Mouse (Mus musculus) cerebellum, adult 2 months (tissue): ENCODE measurements at regions not wholly inside any gene's neighbourhood (a gene's known extent, or its start where the extent isn't known, plus 50 kb on each side); places are given as distances from the start of the nearest gene placed in this dataset.
A peak's percentile ranks its signal among the peaks of the same experiment; 100 is the strongest.

Experiments used
- DNase-seq, 2 experiments: peaks; one replicate each; pipeline ENCODE4 v3.0.0; 2021
- H3K27ac ChIP-seq: fragments of 200-500 bp; 2 replicates; pipeline ENCODE4 v1.5.1; 2012; ENCODE audit warnings: low read length, control low read depth, inconsistent platforms; ENCODE audit not compliant: insufficient read depth
- H3K27me3 ChIP-seq: fragments of 200-500 bp; 2 replicates; pipeline ENCODE4 v1.6.1; 2012; ENCODE audit warnings: inconsistent platforms, mild to moderate bottlenecking, low read length, moderate library complexity; ENCODE audit not compliant: control insufficient read depth, insufficient read depth
- H3K4me1 ChIP-seq: fragments of 200-500 bp; 2 replicates; pipeline ENCODE4 v1.6.1; 2011; ENCODE audit warnings: low read length; ENCODE audit not compliant: control insufficient read depth, insufficient read depth
- H3K4me3 ChIP-seq: fragments of 200-500 bp; replicated peaks from 2 replicates; pipeline ENCODE3; 2011; ENCODE audit warnings: mild to moderate bottlenecking, low read depth, low read length, control low read depth; ENCODE audit not compliant: insufficient read depth
- CTCF ChIP-seq: fragments of 200-500 bp; IDR thresholded peaks from 2 replicates; pipeline ENCODE4 v1.5.1; 2011; ENCODE audit warnings: low read depth, mild to moderate bottlenecking, control low read depth, low read length, moderate library complexity, borderline replicate concordance; ENCODE audit not compliant: insufficient read depth
- POLR2A ChIP-seq: fragments of 200-500 bp; IDR thresholded peaks from 2 replicates; pipeline ENCODE4 v1.6.1; 2011; ENCODE audit warnings: low read length, control low read depth, borderline replicate concordance; ENCODE audit not compliant: insufficient read depth
- WGBS: fragments of 180-500 bp; shearing (Covaris S2); methylation state at CpG from one replicate; pipeline ENCODE4 v1.1.7; 2018; 5-methylcytosine and 5-hydroxymethylcytosine counted together

DNA sequence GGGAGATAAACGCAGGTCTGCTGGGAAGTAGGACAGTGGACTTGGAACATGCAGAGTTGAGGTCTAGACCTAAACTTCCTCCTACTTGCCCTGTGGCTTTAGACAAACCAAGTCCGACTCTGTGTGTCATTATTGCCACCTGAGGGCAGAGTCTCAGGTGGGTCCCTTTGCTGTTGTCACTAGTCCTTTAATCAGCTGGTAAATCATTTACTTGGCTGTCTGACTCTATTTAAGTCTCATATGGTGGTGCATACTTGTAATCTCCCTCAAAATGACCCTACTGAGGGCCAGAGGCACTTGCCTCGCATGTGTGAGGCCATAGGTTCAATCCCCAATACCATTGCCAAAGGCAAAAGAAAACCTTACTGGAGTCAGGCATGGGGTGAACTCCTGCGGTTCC lies 62.7 kb upstream of the Itga11 start:
- DNase-seq = no peak
- Histone ChIP-seq H3K27me3 (no peaks in the 10 kb centered on the region; the same call in 1 of the 2 replicates), H3K4me3 (no peak overlapping the region), H3K27ac (no peak overlapping the region), H3K4me1 (no peaks in the 10 kb centered on the region)
- no peak for TF ChIP-seq POLR2A
- TF ChIP-seq CTCF = no peak
- WGBS = 86% methylated on average over 4 of the region's 4 CpGs

DNA sequence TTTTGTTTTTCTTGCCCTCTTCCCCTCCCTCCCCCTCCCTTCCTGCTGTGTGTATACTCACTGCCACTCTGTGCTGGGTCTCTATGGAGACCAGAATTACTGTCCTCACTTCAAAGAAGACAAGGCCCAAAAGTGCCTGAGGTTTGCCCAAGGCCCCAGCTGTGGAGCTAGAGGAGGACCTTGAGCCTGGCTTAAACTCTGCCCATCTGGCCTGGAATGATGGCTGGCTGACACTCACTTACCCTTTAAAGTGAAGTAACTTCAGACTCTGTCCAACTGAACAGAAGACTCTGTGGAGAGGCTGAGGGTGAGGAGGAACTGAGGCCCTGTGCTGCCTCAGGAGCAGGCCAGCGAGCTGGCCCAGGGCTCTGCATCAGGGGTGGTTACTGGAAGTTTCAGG lies 61.8 kb upstream of the Itga11 start:
- Histone ChIP-seq H3K4me3 (no peak overlapping the region), H3K27me3 (no peaks in the 10 kb centered on the region; the same call in 1 of the 2 replicates), H3K4me1 (no peaks in the 10 kb centered on the region), H3K27ac (no peak overlapping the region)
- TF ChIP-seq POLR2A (no peak), CTCF (no peak)
- 42% methylated on average over 1 of the region's 1 CpGs for whole genome bisulfite sequencing
- no peak for DNase-seq

DNA sequence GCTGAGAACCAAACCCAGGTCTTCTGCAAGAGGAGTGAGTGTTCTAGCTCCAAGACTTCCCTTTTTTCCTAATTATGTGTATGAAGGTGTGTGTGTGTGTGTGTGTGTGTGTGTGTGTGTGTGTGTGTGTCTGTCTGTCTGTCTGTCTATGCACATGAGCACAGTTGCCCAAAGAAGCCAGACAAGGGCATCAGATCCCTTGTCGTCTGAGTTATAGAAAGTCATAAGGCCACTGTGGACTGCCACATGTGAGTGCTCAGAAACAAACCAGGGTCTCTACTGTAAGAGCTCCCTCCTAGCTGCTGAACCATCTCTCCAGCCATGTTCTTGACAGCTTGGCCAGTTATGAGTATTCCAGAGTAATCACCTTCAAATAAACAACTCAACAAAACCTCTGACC lies 58.6 kb upstream of the Itga11 start:
- H3K27me3 ChIP-seq = no peaks in the 10 kb centered on the region; the same call in 1 of the 2 replicates
- H3K4me3 ChIP-seq = no peak overlapping the region
- DNase-seq = no peak
- H3K27ac ChIP-seq = no peak overlapping the region
- WGBS = 95% methylated on average over 1 of the region's 1 CpGs
- no peaks in the 10 kb centered on the region for H3K4me1 ChIP-seq
- TF ChIP-seq POLR2A = no peak
- no peak for TF ChIP-seq CTCF

DNA sequence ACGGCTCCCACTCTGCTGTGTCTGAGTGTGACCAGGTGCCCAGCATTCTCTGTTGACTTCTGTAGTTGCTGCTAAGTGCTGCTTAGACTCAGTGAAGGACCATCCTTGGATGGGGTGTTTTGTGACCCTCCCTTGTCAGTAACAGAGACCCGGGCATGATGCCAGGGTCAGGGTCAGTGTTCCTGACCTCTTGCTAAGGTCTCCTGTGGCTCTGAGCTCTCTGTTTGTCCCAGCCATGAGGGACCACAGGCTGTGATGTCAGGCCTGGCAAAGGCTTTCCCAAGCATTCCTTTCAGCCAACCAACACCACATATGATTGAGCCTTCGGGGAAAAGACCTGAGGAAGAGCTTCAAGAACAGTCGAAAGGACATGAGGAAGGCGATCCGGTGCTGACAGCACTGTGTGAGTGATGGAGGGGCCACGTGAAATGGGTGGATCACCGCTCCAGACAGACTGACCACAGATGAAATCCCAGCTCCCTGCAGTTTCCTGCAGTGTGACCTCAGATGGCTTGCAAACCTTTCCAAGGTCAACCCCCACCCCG lies 56.7 kb upstream of the Itga11 start:
- Histone ChIP-seq H3K27me3 (no peaks in the 10 kb centered on the region; the same call in 1 of the 2 replicates), H3K27ac (no peak overlapping the region), H3K4me1 (no peaks in the 10 kb centered on the region), H3K4me3 (no peak overlapping the region)
- 64% methylated on average over 9 of the region's 9 CpGs for WGBS
- TF ChIP-seq POLR2A (no peak), CTCF (no peak)
- DNase-seq = no peak

- WGBS = 68% methylated on average over 10 of the region's 10 CpGs
- no peaks in the 10 kb centered on the region; the same call in 1 of the 2 replicates for H3K27me3 ChIP-seq
- no peak overlapping the region for H3K4me3 ChIP-seq
- H3K4me1 ChIP-seq = no peaks in the 10 kb centered on the region
- no peak for DNase-seq
- peak; percentile 27; the same call in 1 of the 2 replicates for TF ChIP-seq CTCF
- no peak for TF ChIP-seq POLR2A
- H3K27ac ChIP-seq = no peak overlapping the region
Measured at GRCm38 (mm10) chr9:62622106-62622505, 55.5 kb upstream of the Itga11 start.

DNA sequence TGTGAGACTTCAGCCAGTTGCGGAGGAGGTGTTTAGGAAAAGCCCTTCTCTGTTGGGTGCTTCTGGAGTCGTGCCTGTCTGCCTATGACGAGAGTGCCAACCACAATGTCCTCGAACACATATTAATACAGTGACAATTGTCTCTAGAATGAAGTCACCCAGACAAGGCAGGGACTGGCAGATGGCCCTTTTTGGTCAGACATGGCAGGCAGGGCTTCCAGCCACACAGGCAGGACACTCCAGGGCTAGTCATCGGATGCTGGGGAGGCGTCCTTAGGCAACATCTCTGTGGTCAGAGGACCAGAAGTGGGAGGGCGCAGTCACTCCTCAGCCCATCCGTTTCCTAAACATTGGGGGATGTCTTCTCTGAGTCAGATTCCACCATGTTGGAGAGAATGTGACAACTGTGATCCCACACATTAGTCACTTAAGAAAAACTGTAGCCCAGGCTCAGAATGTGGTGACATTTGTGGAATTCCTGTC lies 53.0 kb upstream of the Itga11 start:
- H3K27ac ChIP-seq = no peak overlapping the region
- WGBS = 35% methylated on average over 8 of the region's 8 CpGs

GRCm38 (mm10) chr9:62627071-62628000 lies 50.3 kb upstream of the Itga11 start:
- Histone ChIP-seq H3K27ac (no peak overlapping the region), H3K27me3 (no peaks in the 10 kb centered on the region), H3K4me3 (no peak overlapping the region), H3K4me1 (peaks cover 3% of the 10 kb centered on the region; the same call in 1 of the 2 replicates)
- DNase-seq = no peak
- no peak for TF ChIP-seq POLR2A
- no peak for TF ChIP-seq CTCF
- WGBS = 72% methylated on average over 6 of the region's 6 CpGs

More for the DNA sequence above, 53.0 kb upstream of the Itga11 start:
- Histone ChIP-seq H3K27me3 (no peaks in the 10 kb centered on the region; the same call in 1 of the 2 replicates), H3K4me3 (no peak overlapping the region), H3K4me1 (no peaks in the 10 kb centered on the region)
- no peak for TF ChIP-seq POLR2A
- DNase-seq = no peak
